Mouse (Mus musculus) embryonic facial prominence, embryonic 12.5 days (tissue): ENCODE data around the gene B230217C12Rik. TPM values are rescaled to one million over a fixed set of nuclear protein-coding genes. Genes with fewer than 3 reads are reported as not detected.
"Not testable (repeated sequence)": the region's sequence is repeated elsewhere in the genome, so short reads cannot be mapped to it uniquely, and the experiment has no call there.

Experiments
- ATAC-seq: fragments of 200-750 bp; cut with Nextera tagmentation; 2 replicates; pipeline ENCODE4 v1.8.0; 2017; ENCODE audit not compliant: insufficient number of reproducible peaks, insufficient read depth, low FRiP score, low TSS enrichment
- H3K27ac ChIP-seq: fragments of 300-500 bp; sonication (generic); 2 replicates; pipeline ENCODE4 v1.5.1; 2016; ENCODE audit warnings: mild to moderate bottlenecking
- H3K27me3 ChIP-seq: fragments of 300-500 bp; sonication (generic); 2 replicates; pipeline ENCODE4 v1.6.1; 2016; ENCODE audit warnings: mild to moderate bottlenecking, moderate library complexity
- H3K36me3 ChIP-seq: fragments of 300-500 bp; sonication (generic); 2 replicates; pipeline ENCODE4 v1.6.1; 2016; ENCODE audit warnings: mild to moderate bottlenecking
- H3K4me1 ChIP-seq: fragments of 300-500 bp; sonication (generic); 2 replicates; pipeline ENCODE4 v1.6.1; 2016
- H3K4me2 ChIP-seq: fragments of 300-500 bp; sonication (generic); replicated peaks from 2 replicates; pipeline ENCODE4 v1.6.1; 2016; ENCODE audit warnings: mild to moderate bottlenecking, moderate library complexity
- H3K4me3 ChIP-seq: fragments of 300-500 bp; sonication (generic); 2 replicates; pipeline ENCODE4 v1.5.1; 2016; ENCODE audit warnings: mild to moderate bottlenecking
- H3K9ac ChIP-seq: fragments of 300-500 bp; sonication (generic); 2 replicates; pipeline ENCODE4 v1.6.1; 2016; ENCODE audit warnings: mild to moderate bottlenecking, moderate library complexity
- H3K9me3 ChIP-seq: fragments of 300-500 bp; sonication (generic); 2 replicates; pipeline ENCODE4 v1.6.1; 2016; ENCODE audit warnings: mild to moderate bottlenecking, moderate library complexity
- WGBS: fragments of 180-500 bp; shearing (Covaris S2); methylation state at CpG from one replicate; pipeline ENCODE4 v1.1.7; 2016; 5-methylcytosine and 5-hydroxymethylcytosine counted together
- polyA plus RNA-seq: library from polyadenylated mRNA; unstranded; fragments of >200 nt; fragmentation: Nextera tagmentation; extraction: Ambion mirVana; gene quantifications from 2 replicates; pipeline ENCODE4 v1.2.1, GENCODE M21; 2016

The B230217C12Rik gene
- polyA plus RNA-seq, 1 experiment from 2014 or later: 11.3 TPM

DNA sequence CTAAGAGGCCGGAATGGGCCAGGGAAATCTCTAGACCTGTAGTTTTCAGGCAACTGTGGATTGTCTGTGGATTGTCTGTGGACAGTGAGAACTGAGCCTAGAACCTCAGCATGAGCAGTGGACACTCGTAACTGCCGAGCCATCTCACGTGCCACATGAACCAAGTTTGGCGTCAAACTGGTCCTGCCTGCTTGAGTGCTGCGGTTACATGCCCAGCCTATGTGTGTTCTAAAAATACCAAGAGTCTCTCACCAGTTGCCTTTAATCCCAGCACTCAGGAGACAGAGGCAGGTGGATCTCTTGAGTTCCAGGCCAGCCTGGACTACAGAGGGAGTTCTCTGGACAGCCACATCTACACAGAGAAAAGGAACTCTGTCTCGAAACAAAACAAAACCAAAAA is 11.2 kb upstream of the B230217C12Rik start:
- Histone ChIP-seq H3K4me2 (no peak overlapping the region), H3K4me1 (no peaks in the 10 kb centered on the region), H3K27ac (no peak overlapping the region), H3K4me3 (no peak overlapping the region), H3K36me3 (peaks cover 88% of the 10 kb centered on the region), H3K9ac (no peak overlapping the region), H3K27me3 (no peaks in the 10 kb centered on the region), H3K9me3 (no peaks in the 10 kb centered on the region)
- WGBS: 91% methylated on average over 7 of the region's 7 CpGs
- ATAC-seq: no peak

DNA sequence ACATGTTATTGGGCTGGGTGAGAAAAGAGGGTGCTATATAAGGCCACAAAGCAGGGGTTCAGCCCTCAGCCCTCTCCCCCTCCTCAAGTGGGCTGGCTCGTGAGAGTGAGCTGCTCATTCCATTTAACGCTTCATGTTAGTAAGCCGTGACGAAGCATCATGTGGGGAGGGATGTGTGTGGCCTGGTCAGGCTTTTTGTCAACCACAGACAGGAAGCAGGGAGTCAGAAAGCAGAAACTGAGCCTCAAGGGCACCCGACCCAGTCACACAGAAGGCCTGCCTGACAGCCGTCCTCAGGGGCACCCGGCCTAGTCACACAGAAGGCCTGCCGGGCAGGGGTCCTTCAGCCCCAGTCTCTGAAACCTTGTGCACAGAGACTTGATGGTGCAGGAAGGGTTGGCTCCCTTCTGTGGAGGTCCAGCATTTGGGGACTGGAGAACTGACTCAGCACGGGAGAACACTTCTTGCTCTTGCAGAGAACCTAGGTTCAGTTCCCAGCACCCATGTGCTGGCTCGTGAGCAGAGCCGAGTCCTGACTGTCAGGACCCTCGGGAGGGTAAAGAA is 10.6 kb upstream of the B230217C12Rik start:
- no peak overlapping the region for H3K9ac ChIP-seq
- ATAC-seq: no peak
- no peaks in the 10 kb centered on the region for H3K9me3 ChIP-seq
- no peaks in the 10 kb centered on the region for H3K27me3 ChIP-seq
- peaks cover 88% of the 10 kb centered on the region for H3K36me3 ChIP-seq
- H3K4me3 ChIP-seq: no peak overlapping the region
- H3K4me2 ChIP-seq: no peak overlapping the region
- no peak overlapping the region; the same call in 1 of the 2 replicates for H3K27ac ChIP-seq
- H3K4me1 ChIP-seq: no peaks in the 10 kb centered on the region
- 80% methylated on average over 12 of the region's 12 CpGs for WGBS

DNA sequence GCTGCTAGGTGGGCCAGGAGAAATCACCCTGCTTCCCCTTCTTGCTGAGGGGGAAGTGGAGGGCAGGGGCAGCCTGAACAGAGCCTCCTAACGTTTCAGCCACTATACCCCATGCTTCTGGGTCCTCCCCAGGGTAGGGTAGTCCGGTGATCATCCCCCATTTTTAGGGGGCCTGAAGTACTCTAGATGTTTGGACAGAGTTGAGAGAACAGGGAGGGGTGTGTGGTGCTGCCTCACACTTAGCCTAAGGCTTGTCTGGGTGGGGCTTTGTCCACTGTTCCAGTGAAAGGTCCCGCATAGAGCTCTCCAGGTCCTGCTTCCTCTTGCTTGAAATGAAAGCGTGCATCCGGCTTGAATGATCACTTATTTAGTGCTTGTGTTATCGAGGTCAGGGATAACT is 10.1 kb upstream of the B230217C12Rik start:
- H3K4me3 ChIP-seq: no peak overlapping the region
- no peaks in the 10 kb centered on the region for H3K4me1 ChIP-seq
- H3K9me3 ChIP-seq: no peaks in the 10 kb centered on the region
- H3K27ac ChIP-seq: no peak overlapping the region; the same call in 1 of the 2 replicates
- no peak overlapping the region for H3K9ac ChIP-seq
- no peaks in the 10 kb centered on the region for H3K27me3 ChIP-seq
- peaks cover 88% of the 10 kb centered on the region for H3K36me3 ChIP-seq
- WGBS: 74% methylated on average over 6 of the region's 6 CpGs
- ATAC-seq: no peak
- no peak overlapping the region for H3K4me2 ChIP-seq

DNA sequence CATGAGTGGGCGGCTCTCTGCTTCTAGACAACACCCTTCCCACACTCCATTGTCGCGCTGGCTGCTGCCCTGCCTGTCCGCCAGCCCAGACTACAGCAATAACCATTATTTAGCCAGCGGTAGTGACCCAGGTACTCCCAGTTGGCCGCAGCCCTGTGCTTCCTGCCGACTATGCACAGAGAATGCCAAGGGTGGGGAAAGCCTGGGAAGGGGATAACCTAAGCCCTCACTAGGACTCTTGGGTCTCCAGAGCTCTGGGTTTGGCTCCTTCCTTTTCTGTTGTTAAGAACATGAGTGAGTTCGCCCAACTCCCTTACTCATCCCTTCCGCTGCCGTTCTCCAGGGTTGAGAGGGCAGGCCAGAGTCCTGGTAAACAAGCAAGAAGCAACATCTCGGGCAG is 8.6 kb upstream of the B230217C12Rik start:
- H3K4me1 ChIP-seq: no peaks in the 10 kb centered on the region
- no peak overlapping the region for H3K9ac ChIP-seq
- 89% methylated on average over 11 of the region's 11 CpGs for WGBS
- H3K27ac ChIP-seq: no peak overlapping the region
- no peak overlapping the region for H3K4me3 ChIP-seq
- no peaks in the 10 kb centered on the region for H3K27me3 ChIP-seq
- H3K36me3 ChIP-seq: peaks cover 88% of the 10 kb centered on the region
- H3K9me3 ChIP-seq: no peaks in the 10 kb centered on the region
- H3K4me2 ChIP-seq: no peak overlapping the region
- no peak for ATAC-seq

DNA sequence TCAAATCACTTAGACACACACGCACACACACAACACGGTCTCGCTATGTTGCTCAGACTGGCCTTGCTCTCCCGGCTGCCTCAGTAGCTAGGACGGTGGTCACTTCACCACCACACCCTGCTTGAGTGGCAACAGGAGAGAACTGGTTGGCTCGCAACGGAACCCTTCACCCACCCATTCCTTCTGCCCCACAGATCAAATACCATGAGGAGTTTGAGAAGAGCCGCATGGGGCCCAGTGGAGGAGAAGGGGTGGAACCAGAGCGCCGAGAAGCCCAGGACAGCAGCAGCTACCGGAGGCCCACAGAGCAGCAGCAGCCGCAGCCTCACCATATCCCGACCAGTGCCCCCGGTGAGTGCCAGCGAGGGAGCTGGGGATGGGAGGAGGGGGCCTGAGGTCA is 7.2 kb upstream of the B230217C12Rik start:
- Histone ChIP-seq H3K9ac (no peak overlapping the region), H3K27ac (no peak overlapping the region), H3K27me3 (no peaks in the 10 kb centered on the region), H3K4me3 (no peak overlapping the region), H3K9me3 (no peaks in the 10 kb centered on the region), H3K4me2 (no peak overlapping the region), H3K4me1 (no peaks in the 10 kb centered on the region), H3K36me3 (peaks cover 83% of the 10 kb centered on the region)
- WGBS: 83% methylated on average over 15 of the region's 15 CpGs
- no peak for ATAC-seq

DNA sequence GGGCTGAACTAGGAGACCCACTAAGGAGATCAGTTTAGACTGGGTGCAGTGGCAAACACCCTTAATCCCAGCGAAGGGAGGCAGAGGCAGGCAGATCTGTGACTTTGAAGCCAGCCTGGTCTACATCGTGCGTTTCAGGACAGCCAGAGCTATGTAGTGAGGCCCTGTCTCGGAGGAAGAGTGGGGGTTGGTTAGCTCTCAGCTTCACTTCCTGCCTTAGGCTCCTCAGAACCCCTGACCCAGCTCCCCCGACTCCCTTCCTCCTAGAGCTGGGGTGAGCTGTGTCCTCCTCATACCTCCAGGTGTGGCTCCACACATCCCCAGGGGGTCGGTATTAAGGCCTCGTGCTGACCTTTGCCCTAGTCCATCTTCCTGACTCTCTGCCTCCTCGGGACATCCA is 4.0 kb upstream of the B230217C12Rik start:
- H3K9me3 ChIP-seq: no peaks in the 10 kb centered on the region
- 56% methylated on average over 8 of the region's 8 CpGs for WGBS
- H3K4me2 ChIP-seq: no peak overlapping the region
- ATAC-seq: no peak
- 0 out of 2 replicates have a peak, but pooled peaks cover 3% of the 10 kb centered on the region for H3K4me1 ChIP-seq
- no peak overlapping the region for H3K27ac ChIP-seq
- no peak overlapping the region for H3K4me3 ChIP-seq
- H3K9ac ChIP-seq: no peak overlapping the region
- no peaks in the 10 kb centered on the region for H3K27me3 ChIP-seq
- peaks cover 58% of the 10 kb centered on the region for H3K36me3 ChIP-seq

DNA sequence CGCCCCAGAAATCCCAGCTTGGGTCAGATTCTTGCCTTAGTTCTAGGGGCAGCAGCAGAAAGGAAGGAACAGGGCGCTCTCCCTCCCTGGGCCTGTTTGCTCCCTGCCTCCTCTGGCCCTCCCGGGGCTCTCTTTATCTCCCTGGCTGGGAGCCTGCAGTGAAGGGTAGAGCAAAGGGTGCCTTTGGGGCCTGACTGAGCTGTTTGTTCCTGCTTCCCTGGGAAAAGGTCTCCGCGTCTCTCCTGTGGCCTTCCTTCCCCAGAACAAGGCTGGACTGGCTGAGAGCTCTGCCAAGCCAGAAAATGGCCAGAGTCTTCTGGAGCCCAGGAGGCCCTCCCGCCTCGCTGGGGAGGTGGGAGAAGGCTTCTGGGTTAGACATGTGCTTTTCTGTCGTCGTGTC is 3.5 kb upstream of the B230217C12Rik start:
- H3K27ac ChIP-seq, H3K27me3 ChIP-seq, H3K9me3 ChIP-seq, H3K4me2 ChIP-seq, ATAC-seq, H3K9ac ChIP-seq, H3K4me1 ChIP-seq, H3K4me3 ChIP-seq: not testable (repeated sequence)
- H3K36me3 ChIP-seq: peaks cover 54% of the 10 kb centered on the region
- 80% methylated on average over 9 of the region's 9 CpGs for WGBS

DNA sequence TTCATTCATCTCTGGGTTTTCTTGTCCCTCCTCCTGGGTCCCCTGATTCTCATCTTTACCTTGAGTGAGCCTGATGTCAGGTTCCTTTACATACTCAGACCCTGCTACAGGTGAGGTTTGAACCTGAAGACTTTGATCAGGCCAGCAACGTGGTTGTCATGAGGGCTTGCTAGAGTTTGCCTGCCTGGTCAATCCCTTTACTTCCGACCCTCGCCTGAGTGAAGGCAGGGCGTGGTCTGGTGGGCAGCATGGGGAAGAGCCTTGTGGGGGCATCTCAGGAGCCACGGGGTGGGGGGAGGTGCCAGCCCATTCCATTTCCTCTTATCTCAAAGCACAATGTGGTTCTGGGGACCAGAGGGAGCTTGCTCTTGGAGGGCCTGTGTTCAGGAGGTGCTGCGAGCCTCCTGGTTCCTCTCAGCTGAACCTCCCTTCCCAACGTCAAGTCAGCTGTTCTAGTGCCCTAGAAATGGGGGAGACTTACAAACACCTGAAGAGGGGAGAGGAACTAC is 2.9 kb upstream of the B230217C12Rik start:
- no peak overlapping the region for H3K4me3 ChIP-seq
- no peaks in the 10 kb centered on the region for H3K27me3 ChIP-seq
- H3K36me3 ChIP-seq: peaks cover 49% of the 10 kb centered on the region
- 86% methylated on average over 7 of the region's 7 CpGs for WGBS
- H3K9ac ChIP-seq: no peak overlapping the region
- no peaks in the 10 kb centered on the region for H3K9me3 ChIP-seq
- peaks cover 12% of the 10 kb centered on the region; the same call in 1 of the 2 replicates for H3K4me1 ChIP-seq
- no peak overlapping the region for H3K4me2 ChIP-seq
- no peak overlapping the region for H3K27ac ChIP-seq
- no peak for ATAC-seq

DNA sequence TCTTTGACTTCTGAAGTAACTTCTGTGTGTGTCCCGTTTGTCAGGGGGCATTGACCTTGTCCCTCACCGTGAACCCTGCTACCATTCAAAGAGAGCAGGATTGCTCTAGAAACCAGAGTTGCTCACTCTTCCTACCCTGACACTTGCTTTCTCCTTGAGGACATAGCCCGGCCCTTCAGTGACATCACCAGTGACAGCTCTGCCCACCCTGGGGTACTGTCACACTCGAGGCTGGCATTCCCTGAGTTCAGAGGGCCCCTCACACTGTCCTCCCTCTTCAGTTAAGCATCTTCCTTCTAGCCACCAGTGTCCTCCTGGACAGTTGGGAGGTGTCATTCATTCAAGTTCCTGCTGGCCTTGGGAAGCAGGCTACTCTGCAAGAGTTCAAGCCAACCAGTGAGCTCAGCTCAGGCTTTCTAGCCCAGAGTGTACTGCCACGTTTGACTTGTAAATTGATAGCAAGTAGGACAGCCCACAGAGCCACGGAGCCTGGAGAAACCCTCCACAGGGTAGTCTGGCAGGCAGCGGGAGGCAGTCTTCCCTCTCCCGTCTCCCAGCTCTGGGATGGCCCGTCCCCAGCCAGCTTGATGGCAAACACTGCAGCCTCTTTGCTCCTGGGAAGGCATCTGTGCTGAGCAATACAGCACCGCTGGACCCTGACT is 1.7 kb upstream of the B230217C12Rik start:
- H3K27ac ChIP-seq: peak overlapping the region; percentile 7; the same call in 1 of the 2 replicates
- no peak overlapping the region for H3K4me3 ChIP-seq
- H3K9ac ChIP-seq: no peak overlapping the region

DNA sequence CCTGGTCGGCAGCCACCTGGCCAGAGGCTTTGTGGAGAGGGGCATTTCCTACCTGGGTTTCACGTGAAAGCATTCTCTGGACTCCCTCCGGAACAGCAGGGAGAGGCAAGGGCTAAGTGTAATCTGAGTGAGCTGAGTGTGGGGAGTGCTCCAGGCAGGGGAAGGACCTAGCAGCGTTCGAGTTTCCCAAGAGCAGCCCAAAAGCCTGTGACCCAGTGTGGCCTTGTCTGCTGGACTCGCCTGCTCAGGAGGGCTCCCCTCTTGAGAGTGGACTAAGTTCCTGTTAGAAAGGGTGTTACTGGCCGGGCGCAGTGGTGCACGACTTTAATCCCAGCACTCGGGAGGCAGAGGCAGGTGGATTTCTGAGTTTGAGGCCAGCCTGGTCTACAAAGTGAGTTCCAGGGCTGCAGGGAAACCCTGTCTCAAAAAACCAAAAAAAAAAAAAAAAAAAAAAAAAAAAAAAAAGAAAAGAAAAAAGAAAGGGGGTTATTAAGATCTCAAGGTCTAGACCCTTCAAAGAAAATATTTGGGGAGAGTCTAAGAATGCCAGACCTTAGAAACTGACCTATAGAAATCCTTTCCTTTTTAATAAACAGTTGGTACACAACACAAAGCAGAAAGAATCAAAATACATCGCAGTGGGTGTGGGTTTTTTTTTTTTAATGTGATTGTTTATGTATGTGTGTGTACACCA is 992 bp upstream of the B230217C12Rik start:
- 0 out of 2 replicates have a peak overlapping the region, but pooled peaks have one; percentile 7 for H3K27ac ChIP-seq
- no peaks in the 10 kb centered on the region for H3K9me3 ChIP-seq
- H3K27me3 ChIP-seq: no peaks in the 10 kb centered on the region
- ATAC-seq: no peak
- no peak overlapping the region for H3K4me3 ChIP-seq
- no peak overlapping the region for H3K9ac ChIP-seq
- 49% methylated on average over 11 of the region's 11 CpGs for WGBS
- H3K4me2 ChIP-seq: no peak overlapping the region
- H3K36me3 ChIP-seq: peaks cover 31% of the 10 kb centered on the region
- H3K4me1 ChIP-seq: peaks cover 12% of the 10 kb centered on the region; the same call in 1 of the 2 replicates

More for the DNA sequence above, 1.7 kb upstream of the B230217C12Rik start:
- no peaks in the 10 kb centered on the region for H3K9me3 ChIP-seq
- 33% methylated on average over 10 of the region's 10 CpGs for WGBS
- peaks cover 38% of the 10 kb centered on the region for H3K36me3 ChIP-seq
- no peak overlapping the region for H3K4me2 ChIP-seq
- H3K27me3 ChIP-seq: no peaks in the 10 kb centered on the region
- no peak for ATAC-seq
- H3K4me1 ChIP-seq: peaks cover 12% of the 10 kb centered on the region; the same call in 1 of the 2 replicates

DNA sequence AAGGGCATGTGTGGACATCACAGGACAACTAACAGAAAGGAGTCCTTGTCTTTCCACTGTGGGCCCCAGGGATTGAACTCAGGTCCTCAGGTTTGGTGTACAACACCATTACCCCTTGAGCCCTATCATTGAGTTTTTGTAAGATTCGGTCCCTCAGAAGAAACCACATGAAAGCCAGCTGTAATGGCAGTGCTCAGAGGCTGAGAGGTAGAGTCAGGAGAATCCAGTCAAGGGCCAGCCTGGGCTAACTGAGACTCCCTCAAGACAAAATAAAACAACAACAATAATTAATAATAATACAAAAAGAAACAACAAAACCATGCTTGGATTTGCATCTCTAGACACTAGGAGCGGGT is 467 bp upstream of the B230217C12Rik start:
- Histone ChIP-seq H3K4me1 (peaks cover 12% of the 10 kb centered on the region; the same call in 1 of the 2 replicates), H3K4me2 (peak overlapping the region; percentile 53), H3K9me3 (no peaks in the 10 kb centered on the region), H3K9ac (no peak overlapping the region; the same call in 1 of the 2 replicates), H3K27ac (peak overlapping the region; percentile 92), H3K27me3 (no peaks in the 10 kb centered on the region), H3K4me3 (no peak overlapping the region; the same call in 1 of the 2 replicates), H3K36me3 (peaks cover 26% of the 10 kb centered on the region)
- WGBS: 62% methylated on average over 2 of the region's 2 CpGs
- ATAC-seq: no peak
